Mouse (Mus musculus): ENCODE data around the gene Slc22a5. TPM values are rescaled to one million over a fixed set of nuclear protein-coding genes. Genes with fewer than 3 reads are reported as not detected.

The Slc22a5 gene
- polyA plus RNA-seq, 1 experiment = 7.2 TPM

- Histone ChIP-seq H3K4me3 (ENCODE audit: insufficient read depth, low read length) (no peak overlapping the region), H3K27ac (ENCODE audit: insufficient read depth, low read length) (no peak overlapping the region), H3K4me1 (ENCODE audit: control insufficient read depth, insufficient read depth, low read length) (no peaks in the 10 kb centered on the region)
- no peak for TF ChIP-seq CTCF (IDR thresholded peaks at IDR 0.05; ENCODE audit: borderline replicate concordance, insufficient read depth, low read length)
- TF ChIP-seq POLR2A (IDR thresholded peaks at IDR 0.05; ENCODE audit: low read depth, low read length) = no peak
Observed at GRCm38 (mm10) chr11:53839147-53839546, 52.3 kb downstream of the Slc22a5 start.

- TF ChIP-seq POLR2A (IDR thresholded peaks at IDR 0.05; ENCODE audit: low read depth, low read length) = no peak
- TF ChIP-seq CTCF (IDR thresholded peaks at IDR 0.05; ENCODE audit: borderline replicate concordance, insufficient read depth, low read length) = no peak
- H3K4me3 ChIP-seq (ENCODE audit: insufficient read depth, low read length) = no peak overlapping the region
- H3K27ac ChIP-seq (ENCODE audit: insufficient read depth, low read length) = no peak overlapping the region
- no peaks in the 10 kb centered on the region for H3K4me1 ChIP-seq (ENCODE audit: control insufficient read depth, insufficient read depth, low read length)
Observed at GRCm38 (mm10) chr11:53837731-53838130, 53.7 kb downstream of the Slc22a5 start.

- TF ChIP-seq CTCF (IDR thresholded peaks at IDR 0.05; ENCODE audit: borderline replicate concordance, insufficient read depth, low read length) = no peak
- no peak for TF ChIP-seq POLR2A (IDR thresholded peaks at IDR 0.05; ENCODE audit: low read depth, low read length)
- Histone ChIP-seq H3K4me1 (ENCODE audit: control insufficient read depth, insufficient read depth, low read length) (no peaks in the 10 kb centered on the region), H3K4me3 (ENCODE audit: insufficient read depth, low read length) (no peak overlapping the region), H3K27ac (ENCODE audit: insufficient read depth, low read length) (no peak overlapping the region)
Observed at GRCm38 (mm10) chr11:53835379-53836010, 56.0 kb downstream of the Slc22a5 start.

- Histone ChIP-seq H3K27ac (ENCODE audit: insufficient read depth, low read length) (no peak overlapping the region), H3K4me1 (ENCODE audit: control insufficient read depth, insufficient read depth, low read length) (no peaks in the 10 kb centered on the region), H3K4me3 (ENCODE audit: insufficient read depth, low read length) (no peak overlapping the region)
- TF ChIP-seq POLR2A (IDR thresholded peaks at IDR 0.05; ENCODE audit: low read depth, low read length) = no peak
- no peak for TF ChIP-seq CTCF (IDR thresholded peaks at IDR 0.05; ENCODE audit: borderline replicate concordance, insufficient read depth, low read length)
Observed at GRCm38 (mm10) chr11:53825409-53825808, 66.1 kb downstream of the Slc22a5 start.

GRCm38 (mm10) chr11:53821945-53822338 is 69.5 kb downstream of the Slc22a5 start:
- TF ChIP-seq CTCF (IDR thresholded peaks at IDR 0.05; ENCODE audit: borderline replicate concordance, insufficient read depth, low read length) (no peak), POLR2A (IDR thresholded peaks at IDR 0.05; ENCODE audit: low read depth, low read length) (no peak)
- Histone ChIP-seq H3K27ac (ENCODE audit: insufficient read depth, low read length) (no peak overlapping the region), H3K4me1 (ENCODE audit: control insufficient read depth, insufficient read depth, low read length) (no peaks in the 10 kb centered on the region), H3K4me3 (ENCODE audit: insufficient read depth, low read length) (no peak overlapping the region)

- TF ChIP-seq CTCF (IDR thresholded peaks at IDR 0.05; ENCODE audit: borderline replicate concordance, insufficient read depth, low read length) = no peak
- no peak for TF ChIP-seq POLR2A (IDR thresholded peaks at IDR 0.05; ENCODE audit: low read depth, low read length)
- Histone ChIP-seq H3K4me3 (ENCODE audit: insufficient read depth, low read length) (no peak overlapping the region), H3K4me1 (ENCODE audit: control insufficient read depth, insufficient read depth, low read length) (no peaks in the 10 kb centered on the region), H3K27ac (ENCODE audit: insufficient read depth, low read length) (no peak overlapping the region)
Observed at GRCm38 (mm10) chr11:53821230-53821944, 70.1 kb downstream of the Slc22a5 start.

GRCm38 (mm10) chr11:53820516-53821170 is 70.8 kb downstream of the Slc22a5 start:
- TF ChIP-seq POLR2A (IDR thresholded peaks at IDR 0.05; ENCODE audit: low read depth, low read length) = no peak
- TF ChIP-seq CTCF (IDR thresholded peaks at IDR 0.05; ENCODE audit: borderline replicate concordance, insufficient read depth, low read length) = no peak
- Histone ChIP-seq H3K4me3 (ENCODE audit: insufficient read depth, low read length) (no peak overlapping the region), H3K27ac (ENCODE audit: insufficient read depth, low read length) (no peak overlapping the region), H3K4me1 (ENCODE audit: control insufficient read depth, insufficient read depth, low read length) (no peaks in the 10 kb centered on the region)

- no peaks in the 10 kb centered on the region for H3K4me1 ChIP-seq (ENCODE audit: control insufficient read depth, insufficient read depth, low read length)
- no peak overlapping the region for H3K27ac ChIP-seq (ENCODE audit: insufficient read depth, low read length)
- no peak for TF ChIP-seq CTCF (IDR thresholded peaks at IDR 0.05; ENCODE audit: borderline replicate concordance, insufficient read depth, low read length)
- no peak for TF ChIP-seq POLR2A (IDR thresholded peaks at IDR 0.05; ENCODE audit: low read depth, low read length)
- no peak overlapping the region for H3K4me3 ChIP-seq (ENCODE audit: insufficient read depth, low read length)
Observed at GRCm38 (mm10) chr11:53819511-53819910, 71.9 kb downstream of the Slc22a5 start.

GRCm38 (mm10) chr11:53818794-53819193 is 72.7 kb downstream of the Slc22a5 start:
- no peak overlapping the region for H3K4me3 ChIP-seq (ENCODE audit: insufficient read depth, low read length)
- TF ChIP-seq CTCF (IDR thresholded peaks at IDR 0.05; ENCODE audit: borderline replicate concordance, insufficient read depth, low read length) (no peak), POLR2A (IDR thresholded peaks at IDR 0.05; ENCODE audit: low read depth, low read length) (no peak)
- no peaks in the 10 kb centered on the region for H3K4me1 ChIP-seq (ENCODE audit: control insufficient read depth, insufficient read depth, low read length)
- no peak overlapping the region for H3K27ac ChIP-seq (ENCODE audit: insufficient read depth, low read length)
